Mouse (Mus musculus) heart, embryonic 13.5 days (tissue): ENCODE measurements around the gene Dctn5. TPM values are rescaled to one million over a fixed set of nuclear protein-coding genes. Genes with fewer than 3 reads are reported as not detected.

Experiments used
- ATAC-seq: fragments of 200-750 bp; cut with Nextera tagmentation; 2 replicates; pipeline ENCODE4 v1.8.0; 2017; ENCODE audit warnings: moderate TSS enrichment; ENCODE audit not compliant: insufficient number of reproducible peaks, low FRiP score, low TSS enrichment; ENCODE audit errors: extremely low read depth
- H3K27ac ChIP-seq: fragments of 300-500 bp; sonication (generic); replicated peaks from 2 replicates; pipeline ENCODE4 v1.5.1; 2015; ENCODE audit warnings: moderate library complexity, mild to moderate bottlenecking, inconsistent platforms
- H3K27me3 ChIP-seq: fragments of 300-500 bp; sonication (generic); replicated peaks from 2 replicates; pipeline ENCODE4 v1.6.1; 2015; ENCODE audit warnings: mild to moderate bottlenecking, inconsistent platforms
- H3K36me3 ChIP-seq: fragments of 300-500 bp; sonication (generic); 2 replicates; pipeline ENCODE4 v1.6.1; 2015; ENCODE audit warnings: mild to moderate bottlenecking, inconsistent platforms
- H3K4me1 ChIP-seq: fragments of 300-500 bp; sonication (generic); 2 replicates; pipeline ENCODE4 v1.6.1; 2015; ENCODE audit warnings: inconsistent platforms
- H3K4me2 ChIP-seq: fragments of 300-500 bp; sonication (generic); 2 replicates; pipeline ENCODE4 v1.6.1; 2015; ENCODE audit warnings: inconsistent platforms, mild to moderate bottlenecking, moderate library complexity
- H3K4me3 ChIP-seq: fragments of 300-500 bp; sonication (generic); 2 replicates; pipeline ENCODE4 v1.5.1; 2015; ENCODE audit warnings: moderate library complexity, mild to moderate bottlenecking, inconsistent platforms
- H3K9ac ChIP-seq: fragments of 300-500 bp; sonication (generic); 2 replicates; pipeline ENCODE4 v1.6.1; 2015; ENCODE audit warnings: inconsistent platforms, mild to moderate bottlenecking, moderate library complexity
- H3K9me3 ChIP-seq: fragments of 300-500 bp; sonication (generic); 2 replicates; pipeline ENCODE4 v1.6.1; 2016; ENCODE audit warnings: inconsistent platforms
- WGBS: fragments of 180-500 bp; shearing (Covaris S2); methylation state at CpG from one replicate; pipeline ENCODE4 v1.1.7; 2015; ENCODE audit warnings: mixed read lengths; 5-methylcytosine and 5-hydroxymethylcytosine counted together
- polyA plus RNA-seq: library from polyadenylated mRNA; unstranded; fragments of >200 nt; fragmentation: Nextera tagmentation; extraction: Ambion mirVana; gene quantifications from 2 replicates; pipeline ENCODE4 v1.2.1, GENCODE M21; 2015

Dctn5 gene
- polyA plus RNA-seq, 1 experiment from 2014 or later, result 70.6 TPM

DNA sequence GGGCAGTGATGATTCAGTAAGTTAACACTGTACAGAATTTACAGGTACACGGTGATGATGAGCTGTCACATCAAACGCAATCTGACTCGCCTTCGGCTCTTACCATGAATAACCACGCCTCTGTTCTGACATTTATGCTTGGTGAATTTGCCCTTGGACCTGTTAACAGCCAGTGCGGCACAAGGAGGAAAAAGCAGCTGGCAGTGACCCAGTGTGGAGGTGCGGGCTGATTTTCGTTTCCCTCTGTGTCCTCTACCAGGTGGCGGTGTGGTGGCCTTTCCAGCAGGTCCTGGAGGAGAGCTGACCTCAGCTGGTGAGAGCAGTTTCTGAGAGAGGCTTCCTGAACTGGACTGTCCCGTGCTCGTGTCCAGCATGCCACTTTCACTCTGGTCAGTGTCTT, 5.9 kb upstream of the Dctn5 start:
- H3K9ac ChIP-seq, result no peak overlapping the region
- no peak for ATAC-seq
- no peak overlapping the region for H3K4me3 ChIP-seq
- H3K4me2 ChIP-seq, result no peak overlapping the region
- WGBS, result 88% methylated on average over 11 of the region's 11 CpGs
- peaks cover 66% of the 10 kb centered on the region for H3K36me3 ChIP-seq
- no peaks in the 10 kb centered on the region for H3K9me3 ChIP-seq
- no peak overlapping the region for H3K27ac ChIP-seq
- H3K4me1 ChIP-seq, result peaks cover 8% of the 10 kb centered on the region
- H3K27me3 ChIP-seq, result no peaks in the 10 kb centered on the region

DNA sequence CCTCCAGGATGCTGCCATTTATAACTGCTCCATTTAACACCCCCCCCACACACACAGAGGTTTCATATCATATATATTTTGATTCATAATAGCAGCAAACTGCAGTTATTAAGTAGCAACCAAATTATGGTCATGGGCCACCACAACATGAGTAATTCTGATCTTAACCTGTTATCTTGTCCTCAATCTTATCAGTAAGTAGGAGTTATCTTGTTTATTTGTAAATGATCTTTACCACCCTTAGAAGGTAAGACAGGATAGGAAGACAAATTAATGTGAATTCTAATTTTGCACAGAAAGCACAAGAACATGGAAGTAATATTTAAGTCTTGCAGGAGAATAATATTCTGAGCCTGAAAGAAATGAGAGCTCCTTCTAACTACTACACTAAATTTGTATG, 1.0 kb upstream of the Dctn5 start:
- Histone ChIP-seq H3K9ac (peak overlapping the region; percentile 88), H3K27ac (no peak overlapping the region), H3K36me3 (peaks cover 48% of the 10 kb centered on the region), H3K9me3 (no peaks in the 10 kb centered on the region), H3K27me3 (no peaks in the 10 kb centered on the region), H3K4me3 (peak overlapping the region; percentile 93), H3K4me2 (peak overlapping the region; percentile 90), H3K4me1 (peaks cover 20% of the 10 kb centered on the region)
- ATAC-seq, result no peak

DNA sequence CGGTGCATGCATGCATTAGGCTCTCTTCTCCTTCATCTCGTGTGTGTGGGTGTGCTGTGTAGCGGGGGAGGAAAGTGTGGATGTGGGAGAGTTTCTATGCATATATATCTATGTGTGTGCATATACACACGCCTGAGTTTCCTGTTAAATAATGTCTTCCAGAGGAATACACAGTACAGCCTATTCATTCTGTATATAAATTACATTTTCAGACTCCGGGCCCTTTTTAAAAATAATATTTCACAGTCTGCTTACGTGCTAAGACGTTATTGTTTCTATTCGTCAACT, 441 bp downstream of the Dctn5 start:
- ATAC-seq, result no peak
- H3K4me1 ChIP-seq, result peaks cover 20% of the 10 kb centered on the region
- WGBS, result 13% methylated on average over 8 of the region's 8 CpGs

GRCm38 (mm10) chr7:122135070-122135469, 2.2 kb downstream of the Dctn5 start:
- Histone ChIP-seq H3K4me2 (no peak overlapping the region), H3K27ac (no peak overlapping the region), H3K4me3 (no peak overlapping the region), H3K4me1 (peaks cover 20% of the 10 kb centered on the region), H3K9ac (no peak overlapping the region), H3K36me3 (peaks cover 57% of the 10 kb centered on the region), H3K9me3 (no peaks in the 10 kb centered on the region), H3K27me3 (no peaks in the 10 kb centered on the region)
- no peak for ATAC-seq
- WGBS, result 65% methylated on average over 10 of the region's 10 CpGs

More for the DNA sequence above, 441 bp downstream of the Dctn5 start:
- Histone ChIP-seq H3K27ac (peak overlapping the region; percentile 75), H3K36me3 (peaks cover 48% of the 10 kb centered on the region), H3K4me2 (peak overlapping the region; percentile 80), H3K9me3 (no peaks in the 10 kb centered on the region), H3K27me3 (no peaks in the 10 kb centered on the region), H3K9ac (peak overlapping the region; percentile 88), H3K4me3 (peak overlapping the region; percentile 93)

- no peaks in the 10 kb centered on the region for H3K27me3 ChIP-seq
- H3K4me2 ChIP-seq, result no peak overlapping the region
- H3K9ac ChIP-seq, result no peak overlapping the region
- H3K27ac ChIP-seq, result no peak overlapping the region
- H3K9me3 ChIP-seq, result no peaks in the 10 kb centered on the region
- peaks cover 11% of the 10 kb centered on the region for H3K4me1 ChIP-seq
- H3K4me3 ChIP-seq, result no peak overlapping the region
- H3K36me3 ChIP-seq, result peaks cover 77% of the 10 kb centered on the region
- ATAC-seq, result no peak
These were observed 4.2 kb downstream of the Dctn5 start for GRCm38 (mm10) chr7:122137071-122137470.

DNA sequence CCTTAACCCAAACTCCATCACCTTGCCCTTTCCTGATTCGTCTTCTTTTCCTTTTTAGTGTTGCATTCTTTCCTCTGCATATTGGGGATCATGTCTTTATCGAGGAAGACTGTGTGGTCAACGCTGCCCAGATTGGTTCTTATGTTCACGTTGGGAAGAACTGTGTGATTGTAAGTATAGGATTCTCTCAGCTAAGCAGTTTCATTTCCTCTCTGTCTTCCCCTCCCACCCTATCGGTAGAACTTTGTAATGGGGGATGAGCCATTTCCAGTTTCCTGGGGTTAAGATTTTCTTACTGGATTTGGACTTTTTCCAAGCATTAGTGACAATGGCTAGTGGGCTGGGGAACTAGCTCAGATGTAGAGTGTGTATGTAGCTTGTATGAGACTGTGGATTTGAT, 5.3 kb downstream of the Dctn5 start:
- no peak overlapping the region for H3K9ac ChIP-seq
- 92% methylated on average over 5 of the region's 5 CpGs for WGBS
- ATAC-seq, result no peak
- H3K4me1 ChIP-seq, result peaks cover 7% of the 10 kb centered on the region
- no peaks in the 10 kb centered on the region for H3K27me3 ChIP-seq
- H3K4me2 ChIP-seq, result no peak overlapping the region
- no peak overlapping the region for H3K27ac ChIP-seq
- no peak overlapping the region for H3K4me3 ChIP-seq
- no peaks in the 10 kb centered on the region for H3K9me3 ChIP-seq
- peaks cover 87% of the 10 kb centered on the region for H3K36me3 ChIP-seq

GRCm38 (mm10) chr7:122140991-122141390, 8.2 kb downstream of the Dctn5 start:
- H3K27ac ChIP-seq, result no peak overlapping the region
- H3K4me2 ChIP-seq, result no peak overlapping the region
- no peaks in the 10 kb centered on the region for H3K27me3 ChIP-seq
- no peak for ATAC-seq
- H3K4me1 ChIP-seq, result no peaks in the 10 kb centered on the region
- H3K4me3 ChIP-seq, result no peak overlapping the region
- no peak overlapping the region for H3K9ac ChIP-seq
- no peaks in the 10 kb centered on the region for H3K9me3 ChIP-seq
- peaks cover 98% of the 10 kb centered on the region for H3K36me3 ChIP-seq

GRCm38 (mm10) chr7:122152473-122152872, 19.6 kb downstream of the Dctn5 start:
- no peak overlapping the region for H3K9ac ChIP-seq

GRCm38 (mm10) chr7:122158488-122158887, 25.6 kb downstream of the Dctn5 start:
- H3K4me2 ChIP-seq, result peak overlapping the region; percentile 97
- no peaks in the 10 kb centered on the region for H3K9me3 ChIP-seq
- 8% methylated on average over 13 of the region's 13 CpGs for WGBS
- H3K27me3 ChIP-seq, result no peaks in the 10 kb centered on the region
- H3K4me3 ChIP-seq, result peak overlapping the region; percentile 91
- H3K4me1 ChIP-seq, result peaks cover 37% of the 10 kb centered on the region
- peak overlapping the region; percentile 81 for H3K27ac ChIP-seq
- peak overlapping the region; percentile 88 for H3K9ac ChIP-seq
- ATAC-seq, result no peak
- peaks cover 31% of the 10 kb centered on the region for H3K36me3 ChIP-seq

More at GRCm38 (mm10) chr7:122152473-122152872, 19.6 kb downstream of the Dctn5 start:
- WGBS, result 77% methylated on average over 4 of the region's 4 CpGs
- Histone ChIP-seq H3K36me3 (peaks cover 42% of the 10 kb centered on the region), H3K4me2 (no peak overlapping the region), H3K4me1 (peaks cover 3% of the 10 kb centered on the region), H3K9me3 (no peaks in the 10 kb centered on the region), H3K27ac (no peak overlapping the region), H3K27me3 (no peaks in the 10 kb centered on the region), H3K4me3 (no peak overlapping the region)
- ATAC-seq, result no peak

DNA sequence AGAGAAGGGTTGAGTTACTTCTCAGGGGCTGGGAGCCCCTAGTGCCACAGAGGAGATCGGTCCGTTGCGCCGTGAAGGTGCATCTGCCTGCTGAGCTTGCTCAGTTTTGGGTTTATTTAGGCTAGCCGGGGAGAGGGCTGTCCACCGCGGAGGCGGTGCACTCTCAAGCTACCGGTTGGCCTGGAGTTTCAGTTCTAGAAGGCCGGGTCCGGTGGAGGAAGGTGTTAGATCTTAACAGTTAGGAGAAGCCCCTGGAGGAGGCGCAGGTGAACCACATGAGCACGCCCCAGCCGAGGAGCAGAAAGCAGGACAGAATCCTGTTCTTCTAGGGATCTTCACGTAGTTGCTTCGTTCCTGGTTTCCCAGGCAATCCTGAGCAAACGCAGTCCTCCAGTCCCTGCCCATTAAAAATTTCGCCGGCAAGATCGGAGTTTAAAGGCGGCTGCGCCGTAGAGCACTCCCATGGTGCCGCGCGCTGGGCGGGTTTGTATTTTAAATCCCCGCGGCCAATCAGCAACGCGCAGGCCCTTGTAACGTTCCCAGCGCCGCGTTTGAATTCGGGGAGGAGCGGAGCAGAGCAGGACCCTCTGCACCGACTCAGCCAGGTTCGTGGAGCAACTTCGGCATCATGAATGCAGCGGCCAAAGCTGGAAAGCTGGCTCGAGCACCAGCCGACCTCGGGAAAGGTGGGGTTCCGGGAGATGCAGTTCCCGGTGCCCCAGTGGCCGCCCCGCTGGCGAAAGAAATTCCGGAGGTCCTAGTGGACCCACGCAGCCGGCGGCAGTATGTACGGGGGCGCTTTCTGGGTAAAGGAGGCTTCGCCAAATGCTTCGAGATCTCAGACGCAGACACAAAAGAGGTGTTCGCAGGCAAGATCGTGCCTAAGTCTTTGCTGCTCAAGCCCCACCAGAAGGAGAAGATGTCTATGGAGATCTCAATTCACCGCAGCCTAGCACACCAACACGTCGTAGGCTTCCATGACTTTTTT, 26.4 kb downstream of the Dctn5 start, which contains the start of gene Plk1:
Plk1 (plus strand) TSS at position 525 of the 988 bp plus-strand sequence.
- H3K27me3 ChIP-seq, result no peaks in the 10 kb centered on the region
- under 1% methylated on average over 63 of the region's 63 CpGs for WGBS
- peaks cover 37% of the 10 kb centered on the region for H3K4me1 ChIP-seq
- no peaks in the 10 kb centered on the region for H3K9me3 ChIP-seq
- peak within 1 kb of the TSS; percentile 81 for H3K27ac ChIP-seq
- H3K4me2 ChIP-seq, result peak within 1 kb of the TSS; percentile 97
- H3K36me3 ChIP-seq, result peaks cover 32% of the 10 kb centered on the region
- peak within 1 kb of the TSS; percentile 91 for H3K4me3 ChIP-seq
- H3K9ac ChIP-seq, result peak within 1 kb of the TSS; percentile 89
- peak; percentile 82 for ATAC-seq

DNA sequence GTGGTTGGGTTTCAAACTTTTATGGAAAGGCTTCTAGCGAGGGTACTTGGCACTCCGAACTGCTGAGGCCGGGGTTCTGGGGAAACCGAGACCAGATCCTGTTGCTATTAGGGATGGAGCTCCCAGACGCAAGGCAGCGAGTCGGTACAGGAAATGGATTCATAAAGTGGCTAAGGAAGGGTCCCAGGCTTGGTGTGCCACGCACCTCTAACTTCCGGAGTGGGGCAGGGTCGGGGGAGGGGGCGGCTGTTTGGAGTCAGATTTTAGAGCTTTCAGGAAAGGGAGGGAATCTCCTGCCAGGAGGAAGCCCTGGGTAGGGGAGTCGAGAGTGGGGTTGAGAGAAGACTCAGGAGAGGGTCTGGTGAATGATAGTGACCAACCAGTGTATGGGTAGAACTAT, 27.2 kb downstream of the Dctn5 start:
- Histone ChIP-seq H3K9ac (peak overlapping the region; percentile 89), H3K27ac (peak overlapping the region; percentile 81), H3K4me3 (peak overlapping the region; percentile 91), H3K4me2 (peak overlapping the region; percentile 97), H3K36me3 (peaks cover 41% of the 10 kb centered on the region), H3K4me1 (peaks cover 37% of the 10 kb centered on the region), H3K9me3 (no peaks in the 10 kb centered on the region), H3K27me3 (no peaks in the 10 kb centered on the region)
- under 1% methylated on average over 12 of the region's 12 CpGs for WGBS
- ATAC-seq, result no peak

GRCm38 (mm10) chr7:122163766-122164165, 30.9 kb downstream of the Dctn5 start:
- H3K4me2 ChIP-seq, result no peak overlapping the region
- ATAC-seq, result no peak
- H3K36me3 ChIP-seq, result peaks cover 78% of the 10 kb centered on the region
- no peak overlapping the region for H3K27ac ChIP-seq
- no peak overlapping the region for H3K4me3 ChIP-seq
- WGBS, result 90% methylated on average over 6 of the region's 8 CpGs
- no peaks in the 10 kb centered on the region for H3K27me3 ChIP-seq
- peaks cover 25% of the 10 kb centered on the region for H3K4me1 ChIP-seq
- H3K9me3 ChIP-seq, result no peaks in the 10 kb centered on the region
- H3K9ac ChIP-seq, result no peak overlapping the region
